Mouse (Mus musculus): ENCODE measurements around the gene Gm17174. TPM values are rescaled to one million over a fixed set of nuclear protein-coding genes. Genes with fewer than 3 reads are reported as not detected.

Gm17174 gene
- total RNA-seq (2023) = not detected in 4 replicates

DNA sequence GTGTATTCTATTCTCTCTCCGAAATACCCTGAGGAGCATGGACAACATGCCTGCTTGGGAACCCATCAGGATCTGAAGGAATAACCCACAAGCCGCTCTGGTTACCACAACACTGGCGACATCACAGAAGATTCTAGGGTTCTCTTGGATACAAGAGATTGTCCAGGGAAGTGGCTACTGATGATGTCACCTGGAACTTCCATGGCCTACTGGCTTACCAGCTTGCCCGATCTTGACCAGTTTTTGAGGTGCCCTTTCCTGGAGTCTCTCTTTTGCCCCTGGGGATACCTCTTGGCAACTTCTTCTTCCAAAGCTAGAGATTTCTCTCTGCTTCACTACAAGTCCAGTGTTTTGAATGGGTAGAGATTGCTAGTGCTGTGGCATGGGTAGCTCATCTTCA, at the start of gene Gm17174:
Gm17174 (minus strand) TSS at position 101 of the 400 bp plus-strand sequence.

DNA sequence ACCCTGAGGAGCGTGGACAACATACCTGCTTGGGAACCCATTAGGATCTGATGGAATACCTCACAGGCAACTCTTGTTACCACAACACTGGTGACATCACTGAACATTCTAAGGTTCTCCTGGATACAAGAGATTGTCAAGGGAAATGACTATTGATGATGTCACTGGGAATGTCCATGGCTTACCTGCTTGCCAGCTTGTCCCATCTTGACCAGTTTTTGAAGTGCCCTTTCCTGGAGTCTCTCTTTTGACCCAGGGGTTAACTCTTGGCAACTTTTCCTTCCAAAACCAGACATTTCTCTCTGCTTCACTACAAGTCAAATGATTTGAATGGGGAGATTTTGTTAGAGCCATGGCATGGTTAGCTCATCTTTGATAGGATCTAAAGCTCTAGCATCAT, 43.6 kb upstream of the Gm17174 start, which contains the start of gene Gm4181:
Gm4181 (minus strand) TSS at position 101 of the 400 bp plus-strand sequence.

DNA sequence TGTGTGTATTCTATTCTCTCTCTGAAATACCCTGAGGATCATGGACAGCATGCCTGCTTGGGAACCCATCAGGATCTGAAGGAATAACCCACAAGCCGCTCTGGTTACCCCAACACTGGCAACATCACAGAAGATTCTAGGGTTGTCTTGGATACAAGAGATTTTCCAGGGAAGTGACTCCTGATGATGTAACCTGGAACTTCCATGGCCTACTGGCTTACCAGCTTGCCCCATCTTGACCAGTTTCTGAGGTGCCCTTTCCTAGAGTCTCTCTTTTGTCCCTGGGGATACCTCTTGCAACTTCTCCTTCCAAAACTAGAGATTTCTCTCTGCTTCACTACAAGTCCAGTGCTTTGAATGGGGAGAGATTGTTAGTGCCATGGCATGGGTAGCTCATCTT, 19.3 kb upstream of the Gm17174 start, which contains the start of gene Gm17078:
Gm17078 (minus strand) TSS at position 101 of the 400 bp plus-strand sequence.

DNA sequence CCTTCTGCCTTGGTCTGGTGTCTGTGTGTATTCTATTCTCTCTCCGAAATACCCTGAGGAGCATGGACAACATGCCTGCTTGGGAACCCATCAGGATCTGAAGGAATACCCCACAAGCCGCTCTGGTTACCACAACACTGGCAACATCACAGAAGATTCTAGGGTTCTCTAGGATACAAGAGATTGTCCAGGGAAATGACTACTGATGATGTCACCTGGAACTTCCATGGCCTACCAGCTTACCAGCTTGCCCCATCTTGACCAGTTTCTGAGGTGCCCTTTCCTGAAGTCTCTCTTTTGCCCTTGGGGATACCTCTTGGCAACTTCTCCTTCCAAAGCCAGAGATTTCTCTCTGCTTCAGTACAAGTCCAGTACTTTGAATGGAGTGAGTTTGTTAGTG, 18.0 kb downstream of the Gm17174 start, which contains the start of gene Gm17175:
Gm17175 (minus strand) TSS at position 101 of the 400 bp plus-strand sequence.

DNA sequence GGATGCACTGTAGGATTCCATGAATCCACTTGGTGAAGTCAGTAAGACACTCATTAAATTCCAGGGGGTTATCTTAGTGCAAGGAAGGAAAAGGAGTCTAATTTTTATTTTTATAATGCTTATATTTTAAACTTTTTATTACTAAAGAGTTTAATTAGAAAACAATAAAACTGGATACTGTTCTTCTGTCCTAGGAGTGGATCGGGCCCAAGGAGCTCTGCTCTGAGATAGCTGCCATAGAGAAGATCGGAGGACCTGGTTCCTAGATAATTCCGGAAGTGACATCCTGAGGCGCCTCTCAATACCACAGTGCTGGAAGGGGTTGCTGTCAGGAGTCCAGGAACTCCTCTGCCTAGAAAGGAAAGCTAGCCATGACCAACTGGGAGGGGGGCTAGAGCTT, 39.4 kb downstream of the Gm17174 start, which contains the start of gene Gm5622:
Gm5622 (plus strand) TSS at position 301 of the 400 bp plus-strand sequence.

Other genes with a start within 250 kb of the Gm17174 start
- not detected in 4 replicates for gene Gm7247, start 230.4 kb downstream of the Gm17174 start, total RNA-seq (2023)
- gene Vmn2r88, start 181.3 kb downstream of the Gm17174 start, total RNA-seq (2023) = not detected in 4 replicates
- gene Vmn2r89, start 140.3 kb downstream of the Gm17174 start, total RNA-seq (2023) = not detected in 4 replicates
- gene Gm5622, start 39.3 kb downstream of the Gm17174 start, total RNA-seq (2023) = not detected in 4 replicates
- gene Gm17175, start 18.1 kb downstream of the Gm17174 start, total RNA-seq (2023) = not detected in 4 replicates
- not detected in 4 replicates for gene Gm17078, start 19.2 kb upstream of the Gm17174 start, total RNA-seq (2023)
- gene Gm4181, start 43.5 kb upstream of the Gm17174 start, total RNA-seq (2023) = not detected in 4 replicates
- not detected in 4 replicates for gene Gm17079, start 103.3 kb upstream of the Gm17174 start, total RNA-seq (2023)
- gene Gm5800, start 125.0 kb upstream of the Gm17174 start, total RNA-seq (2023) = not detected in 4 replicates
- gene Ang4, start 181.5 kb upstream of the Gm17174 start, total RNA-seq (2023) = not detected in 4 replicates
- not detected in 4 replicates for gene AY358078, start 207.9 kb upstream of the Gm17174 start, total RNA-seq (2023)

Measured in B cell, adult 62 days (primary cell).